Comparison of ENCODE assay signal across 22 mouse cellular contexts in genomic region chr10:62476980-62477379, GRCm38 (mm10). TPM values are rescaled to one million over a fixed set of nuclear protein-coding genes. Genes with fewer than 3 reads are reported as not detected.
"Had no signal": no experiment of that assay in that cellular context is flagged by ENCODE, and none has a peak within 500 bp of the region (broad histone marks: within the 10 kb centered on the region; RNA-seq: fewer than 3 reads in every experiment).

No protein-coding gene starts in this region.

- H3K27me3 ChIP-seq: heart, embryonic 12.5 days; hindbrain, embryonic 13.5 days; hindbrain, embryonic 15.5 days; limb, embryonic 13.5 days; limb, embryonic 15.5 days; liver, embryonic 13.5 days; liver, embryonic 15.5 days had no signal

- ATAC-seq: hindbrain, postnatal 0 days; intestine, embryonic 16.5 days had no signal

- H3K36me3 ChIP-seq: hindbrain, embryonic 15.5 days had no signal

- H3K27ac ChIP-seq: heart, embryonic 10.5 days; hindbrain, embryonic 13.5 days; hindbrain, embryonic 15.5 days; hindbrain, postnatal 0 days; limb, embryonic 13.5 days; limb, embryonic 15.5 days; liver, embryonic 13.5 days; liver, embryonic 15.5 days had no signal

- H3K4me1 ChIP-seq: heart, embryonic 10.5 days; heart, embryonic 12.5 days; hindbrain, embryonic 15.5 days; limb, embryonic 15.5 days had no signal

- H3K4me3 ChIP-seq: heart, embryonic 10.5 days; heart, embryonic 12.5 days; hindbrain, embryonic 13.5 days; hindbrain, embryonic 15.5 days; limb, embryonic 13.5 days; limb, embryonic 15.5 days; liver, embryonic 13.5 days; liver, embryonic 15.5 days had no signal

- H3K9ac ChIP-seq: heart, embryonic 12.5 days; hindbrain, embryonic 13.5 days; hindbrain, embryonic 15.5 days; limb, embryonic 13.5 days; limb, embryonic 15.5 days; liver, embryonic 13.5 days; liver, embryonic 15.5 days had no signal

- H3K4me2 ChIP-seq: heart, embryonic 12.5 days; hindbrain, embryonic 13.5 days; hindbrain, embryonic 15.5 days; limb, embryonic 13.5 days; limb, embryonic 15.5 days; liver, embryonic 13.5 days; liver, embryonic 15.5 days had no signal

- DNase-seq: gastrocnemius, postnatal 14 days; gastrocnemius, postnatal 36 days; heart, adult 18-20 months; heart, postnatal 10 days; kidney, adult 11 months; kidney, adult 2 months; kidney, postnatal 14 days; kidney, postnatal 36 days; layer of hippocampus, adult 9-11 months; layer of hippocampus, postnatal 36 days; left cerebral cortex, postnatal 4 days; liver, embryonic 13.5 days had no signal

- H3K9me3 ChIP-seq: heart, embryonic 10.5 days; heart, embryonic 12.5 days; hindbrain, embryonic 13.5 days; hindbrain, embryonic 15.5 days; limb, embryonic 13.5 days; limb, embryonic 15.5 days; liver, embryonic 13.5 days; liver, embryonic 15.5 days had no signal

RNA-seq across cellular contexts. Expression of gene 4930507D05Rik, which starts 27.7 kb away (rescaled TPM):
- polyA plus RNA-seq: liver, adult 2 months had no signal

RNA-seq across cellular contexts. Expression of gene Hkdc1, which starts 54.7 kb away (rescaled TPM):
- polyA plus RNA-seq: liver, adult 2 months had no signal
